Mouse (Mus musculus): ENCODE measurements around the gene Igf2r. TPM values are rescaled to one million over a fixed set of nuclear protein-coding genes. Genes with fewer than 3 reads are reported as not detected.

Gene Igf2r
- total and polyA plus RNA-seq, 3 experiments = 25.6 to 61.8 (median 34.6) TPM

- in situ Hi-C loops (cut with MboI; ENCODE audit: low pct_ligation_motif_present, low pct_unique_long_range_greater_than_20kb, low sequenced_read_pairs) (no loop called here), dilution Hi-C loops (cut with MboI; ENCODE audit: extremely low pct_ligation_motif_present, extremely low pct_unique_long_range_greater_than_20kb, low sequenced_read_pairs) (no loop called here)
- H3K79me2 ChIP-seq (replicated peaks; ENCODE audit: control insufficient read depth, extremely low read depth, insufficient read depth, poor library complexity, severe bottlenecking) = peaks cover 48% of the 10 kb centered on the region
- no peak for TF ChIP-seq CHD2 (IDR thresholded peaks at IDR 0.05; ENCODE audit: low read length)
- TF ChIP-seq HCFC1 (IDR thresholded peaks at IDR 0.05; ENCODE audit: low read depth, low read length) = no peak
- no peak for TF ChIP-seq USF2 (conservative IDR thresholded peaks at IDR 0.05; ENCODE audit: low read depth, low read length)
- TF ChIP-seq IRF4 (IDR thresholded peaks at IDR 0.05; ENCODE audit: low read depth, low read length) = no peak
- TF ChIP-seq TBP (conservative IDR thresholded peaks at IDR 0.05; ENCODE audit: low read depth, low read length) = no peak
- no peak overlapping the region for H3K9ac ChIP-seq (ENCODE audit: insufficient read depth, low read depth)
- no peak overlapping the region for H3K4me2 ChIP-seq (ENCODE audit: insufficient read depth, low read depth, poor library complexity, severe bottlenecking)
- DNase-seq (ENCODE audit: extremely low read depth) = no peak
- no peaks in the 10 kb centered on the region for H3K27me3 ChIP-seq (replicated peaks)
- no peak overlapping the region for H3K4me3 ChIP-seq (replicated peaks in 1 of 3; ENCODE audit: low read depth in 2 of 3, low read length in 2 of 3, poor library complexity in 1 of 3)
- H3K27ac ChIP-seq (ENCODE audit: insufficient read depth, low read depth) = no peak overlapping the region
- peaks cover 14 to 78% of the 10 kb centered on the region in 2 experiments; a peak in 3 of 4 replicates for H3K4me1 ChIP-seq (ENCODE audit: control insufficient read depth in 1 of 2, insufficient read depth in 2 of 2)
- peaks cover 25 to 83% of the 10 kb centered on the region in 2 experiments for H3K36me3 ChIP-seq (replicated peaks in 1 of 2; ENCODE audit: control insufficient read depth in 1 of 2, insufficient read depth in 1 of 2, low read length in 1 of 2)
- H3K9me3 ChIP-seq (replicated peaks; ENCODE audit: low read length) = peaks cover 16% of the 10 kb centered on the region
Observed at GRCm38 (mm10) chr17:12744071-12744470, 25.4 kb downstream of the Igf2r start.

- peak overlapping the region; percentile 13; the same call in 1 of the 2 replicates for H3K4me2 ChIP-seq (ENCODE audit: insufficient read depth, low read depth, poor library complexity, severe bottlenecking)
- TF ChIP-seq ZNF384 (IDR thresholded peaks at IDR 0.05; ENCODE audit: low read depth, low read length) (no peak), HCFC1 (IDR thresholded peaks at IDR 0.05; ENCODE audit: low read depth, low read length) (no peak), EP300 (IDR thresholded peaks at IDR 0.05; ENCODE audit: low read length) (no peak), ZKSCAN1 (IDR thresholded peaks at IDR 0.05; ENCODE audit: borderline replicate concordance, low read depth, low read length) (no peak), SIN3A (IDR thresholded peaks at IDR 0.05; ENCODE audit: low read length) (no peak), JUND (conservative IDR thresholded peaks at IDR 0.05; ENCODE audit: low read depth, low read length) (no peak), POLR2AphosphoS2 (IDR thresholded peaks at IDR 0.05; ENCODE audit: low read depth, low read length) (no peak), MAFK (IDR thresholded peaks at IDR 0.05; ENCODE audit: insufficient replicate concordance, low read length) (no peak), E2F4 (IDR thresholded peaks at IDR 0.05; ENCODE audit: insufficient replicate concordance, low read depth, low read length) (no peak), MAX (IDR thresholded peaks at IDR 0.05; ENCODE audit: low read length) (no peak), MEF2A (IDR thresholded peaks at IDR 0.05; ENCODE audit: borderline replicate concordance, low read depth, low read length) (no peak), USF2 (conservative IDR thresholded peaks at IDR 0.05; ENCODE audit: low read depth, low read length) (no peak), ETS1 (conservative IDR thresholded peaks at IDR 0.05; ENCODE audit: low read depth, low read length) (no peak), RAD21 (IDR thresholded peaks at IDR 0.05; ENCODE audit: low read depth, low read length) (no peak), MAZ (IDR thresholded peaks at IDR 0.05; ENCODE audit: low read depth, low read length) (no peak), POLR2A (IDR thresholded peaks at IDR 0.05; ENCODE audit: low read depth, low read length) (no peak)
- no peaks in the 10 kb centered on the region for H3K27me3 ChIP-seq (replicated peaks)
- no peak for DNase-seq (ENCODE audit: extremely low read depth)
- H3K27ac ChIP-seq (ENCODE audit: insufficient read depth, low read depth) = no peak overlapping the region
- dilution Hi-C loops (cut with MboI; ENCODE audit: extremely low pct_ligation_motif_present, extremely low pct_unique_long_range_greater_than_20kb, low sequenced_read_pairs) = no loop called here
- H3K9ac ChIP-seq (ENCODE audit: insufficient read depth, low read depth) = peak overlapping the region; percentile 54
- peaks cover 42% of the 10 kb centered on the region for H3K79me2 ChIP-seq (replicated peaks; ENCODE audit: control insufficient read depth, extremely low read depth, insufficient read depth, poor library complexity, severe bottlenecking)
- H3K36me3 ChIP-seq (replicated peaks in 1 of 2; ENCODE audit: control insufficient read depth in 1 of 2, insufficient read depth in 1 of 2, low read length in 1 of 2) = peaks cover 19 to 79% of the 10 kb centered on the region in 2 experiments
- H3K4me1 ChIP-seq (ENCODE audit: control insufficient read depth in 1 of 2, insufficient read depth in 2 of 2) = peaks cover 14 to 61% of the 10 kb centered on the region in 2 experiments; a peak in 3 of 4 replicates
- H3K4me3 ChIP-seq (replicated peaks in 1 of 3; ENCODE audit: low read depth in 2 of 3, low read length in 2 of 3, poor library complexity in 1 of 3) = peak overlapping the region; percentile 67 to 82 (median 70)
- H3K9me3 ChIP-seq (replicated peaks; ENCODE audit: low read length) = peaks cover 16% of the 10 kb centered on the region
- in situ Hi-C loops (cut with MboI; ENCODE audit: low pct_ligation_motif_present, low pct_unique_long_range_greater_than_20kb, low sequenced_read_pairs) = no loop called here
Observed at GRCm38 (mm10) chr17:12742151-12742908, 27.1 kb downstream of the Igf2r start.
